Mouse (Mus musculus) liver, embryonic 14.5 days (tissue): ENCODE measurements at regions not wholly inside any gene's neighbourhood (a gene's known extent, or its start where the extent isn't known, plus 50 kb on each side); places are given as distances from the start of the nearest gene placed in this dataset.
A peak's percentile ranks its signal among the peaks of the same experiment; 100 is the strongest.

Experiments used
- CTCF ChIP-seq: IDR thresholded peaks from 2 replicates; pipeline ENCODE4 v1.5.1; 2016; ENCODE audit warnings: antibody characterized with exemption, low read depth, control low read depth
- EP300 ChIP-seq: IDR thresholded peaks from 2 replicates; pipeline ENCODE4 v1.6.1; 2016; ENCODE audit warnings: antibody characterized with exemption, low read depth

- peak; percentile 60 for TF ChIP-seq CTCF
- TF ChIP-seq EP300 = no peak
Observed at GRCm38 (mm10) chr15:88468810-88469209, 131.3 kb upstream of the Zdhhc25 start.
